Mouse (Mus musculus) E14TG2a.4 (cell line): ENCODE data around the gene Greb1.

Source experiments
- H3K27me3 ChIP-seq: 2 replicates; pipeline ENCODE4 v1.6.1; 2014; ENCODE audit warnings: low read length, control low read depth; ENCODE audit not compliant: insufficient read depth
- H3K36me3 ChIP-seq: 2 replicates; pipeline ENCODE4 v1.6.1; 2014; ENCODE audit warnings: low read length, control low read depth; ENCODE audit not compliant: insufficient read depth
- H3K4me1 ChIP-seq: replicated peaks from 2 replicates; pipeline ENCODE4 v1.6.1; 2014; ENCODE audit warnings: low read depth, low read length, control low read depth
- H3K4me3 ChIP-seq: replicated peaks from 2 replicates; pipeline ENCODE4 v1.5.1; 2014; ENCODE audit warnings: mild to moderate bottlenecking, low read length
- H3K9me3 ChIP-seq: 2 replicates; pipeline ENCODE4 v1.6.1; 2014; ENCODE audit warnings: low read length, control low read depth
- CTCF ChIP-seq: conservative IDR thresholded peaks from 2 replicates; pipeline ENCODE4 v1.5.1; 2014; ENCODE audit warnings: low read length
- NANOG ChIP-seq: IDR thresholded peaks from 2 replicates; pipeline ENCODE4 v1.6.1; 2014; ENCODE audit warnings: borderline replicate concordance, low read length, mixed read lengths
- POU5F1 ChIP-seq: IDR thresholded peaks from 2 replicates; pipeline ENCODE4 v1.6.1; 2014; ENCODE audit warnings: low read length, borderline replicate concordance

Greb1 gene

DNA sequence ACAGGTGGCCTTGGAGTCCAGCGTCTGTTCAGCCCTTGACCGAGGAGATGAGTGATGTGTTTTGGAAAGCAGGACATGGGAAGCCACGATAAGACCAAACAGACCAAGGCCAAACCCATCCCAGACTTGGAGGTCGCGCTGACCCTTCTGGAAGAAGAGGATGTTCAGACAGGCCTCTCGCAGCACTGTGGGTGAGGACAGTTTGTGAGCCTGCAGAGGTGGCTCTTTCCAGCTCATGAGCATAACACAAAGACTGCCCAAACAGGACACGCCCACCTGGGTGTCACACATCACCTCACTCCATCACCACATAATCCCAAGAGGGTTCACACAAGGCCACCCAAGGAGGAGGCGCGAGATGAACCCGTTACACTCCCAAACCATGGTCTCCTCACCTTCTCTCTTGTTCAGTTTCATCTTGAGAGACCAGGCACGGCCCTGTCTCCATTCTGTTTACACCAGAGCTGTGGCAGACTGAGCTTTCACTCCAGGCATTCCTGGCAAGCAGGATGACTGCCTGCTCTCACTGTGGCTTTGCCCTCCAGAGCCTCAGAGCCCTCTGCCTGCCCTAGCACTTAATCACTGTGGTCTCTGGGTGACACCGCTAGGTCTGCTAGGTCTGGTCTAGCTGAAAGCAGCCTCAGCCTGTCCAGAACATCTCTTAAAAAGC is 35.8 kb downstream of the Greb1 start:
- H3K27me3 ChIP-seq, result no peaks in the 10 kb centered on the region
- peaks cover 18% of the 10 kb centered on the region for H3K9me3 ChIP-seq
- no peak overlapping the region for H3K4me3 ChIP-seq
- TF ChIP-seq POU5F1, result no peak
- TF ChIP-seq CTCF, result no peak
- no peak for TF ChIP-seq NANOG
- no peaks in the 10 kb centered on the region for H3K36me3 ChIP-seq
- H3K4me1 ChIP-seq, result no peaks in the 10 kb centered on the region

DNA sequence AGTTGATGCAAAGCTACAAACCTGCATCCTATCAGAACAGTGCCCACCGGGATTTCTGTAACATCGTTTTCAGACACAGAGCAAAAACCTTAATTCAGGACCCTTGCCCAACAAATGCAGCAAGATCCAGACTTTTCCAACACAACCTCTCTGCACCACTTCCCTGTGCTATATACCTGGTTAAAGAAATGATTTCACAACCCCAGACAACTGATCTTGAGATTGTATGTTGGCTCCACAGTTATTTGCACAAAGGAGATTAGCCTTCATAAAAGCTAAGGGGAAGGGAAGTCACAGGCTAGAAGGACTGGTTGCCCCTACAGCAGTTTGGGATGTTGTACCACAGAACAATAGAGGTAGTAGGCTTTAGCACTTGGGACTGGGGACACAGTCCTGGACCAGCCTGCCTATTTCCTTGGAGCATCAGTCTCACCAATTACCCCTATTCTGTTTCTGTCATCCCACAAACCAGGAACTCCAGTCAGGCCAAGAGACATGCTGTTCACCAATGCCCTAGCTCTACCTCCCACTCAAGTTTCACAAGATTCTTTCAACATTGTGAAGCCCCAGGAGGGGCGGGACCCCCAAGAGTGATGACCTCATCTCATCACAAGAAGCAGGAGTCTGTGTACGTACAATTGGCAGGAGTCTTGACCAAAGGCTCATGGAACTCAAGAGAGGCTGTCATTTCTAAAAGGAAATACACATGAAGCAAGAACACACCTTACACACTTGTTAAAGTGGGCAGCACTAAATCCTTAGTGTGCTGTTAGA is 36.9 kb downstream of the Greb1 start:
- Histone ChIP-seq H3K36me3 (no peaks in the 10 kb centered on the region), H3K4me3 (no peak overlapping the region), H3K9me3 (peaks cover 18% of the 10 kb centered on the region), H3K4me1 (no peaks in the 10 kb centered on the region), H3K27me3 (no peaks in the 10 kb centered on the region)
- TF ChIP-seq CTCF, result no peak
- TF ChIP-seq NANOG, result no peak
- no peak for TF ChIP-seq POU5F1

DNA sequence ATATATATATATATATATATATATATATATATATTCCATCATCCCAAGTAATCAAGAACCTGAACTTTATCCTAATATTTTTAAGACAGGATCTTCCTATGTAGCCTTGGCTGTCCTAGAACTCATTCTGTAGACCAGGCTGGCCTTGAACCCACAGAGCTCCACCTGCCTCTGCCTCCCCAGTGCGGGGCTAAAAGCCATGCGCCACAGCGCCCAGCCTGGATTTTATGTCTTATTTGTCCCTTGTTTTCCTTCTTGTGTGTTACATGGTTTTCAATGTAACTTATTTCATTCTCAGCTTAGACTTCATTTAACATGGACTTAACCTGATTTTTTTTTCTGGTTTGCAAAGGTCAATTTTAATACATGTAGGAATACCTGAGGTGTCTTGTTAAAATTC is 39.2 kb downstream of the Greb1 start:
- Histone ChIP-seq H3K4me1 (no peaks in the 10 kb centered on the region), H3K9me3 (peaks cover 18% of the 10 kb centered on the region), H3K4me3 (no peak overlapping the region), H3K27me3 (no peaks in the 10 kb centered on the region), H3K36me3 (no peaks in the 10 kb centered on the region)
- TF ChIP-seq POU5F1 (no peak), NANOG (no peak), CTCF (no peak)

DNA sequence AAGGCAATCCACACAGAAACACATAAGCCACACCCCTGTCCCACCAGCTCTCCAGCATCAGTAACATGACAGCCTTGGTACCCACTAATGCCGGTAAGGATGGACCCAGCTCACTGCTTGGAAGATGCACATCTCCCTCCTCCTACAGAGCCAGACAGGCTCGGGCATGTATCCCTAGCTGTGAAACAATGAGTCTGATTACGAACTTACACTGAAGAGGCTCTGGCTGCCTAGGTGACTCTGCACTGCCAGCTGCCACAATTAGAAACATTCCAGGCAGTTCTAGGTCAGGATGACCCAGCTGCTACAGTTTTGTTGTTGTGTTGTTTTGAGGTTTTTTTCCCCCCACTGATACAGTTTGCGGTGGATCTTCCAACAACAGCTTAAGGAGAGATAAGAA is 40.4 kb downstream of the Greb1 start:
- Histone ChIP-seq H3K36me3 (no peaks in the 10 kb centered on the region), H3K9me3 (peaks cover 8% of the 10 kb centered on the region; the same call in 1 of the 2 replicates), H3K4me3 (no peak overlapping the region), H3K27me3 (no peaks in the 10 kb centered on the region), H3K4me1 (no peaks in the 10 kb centered on the region)
- TF ChIP-seq NANOG (no peak), POU5F1 (no peak), CTCF (no peak)

DNA sequence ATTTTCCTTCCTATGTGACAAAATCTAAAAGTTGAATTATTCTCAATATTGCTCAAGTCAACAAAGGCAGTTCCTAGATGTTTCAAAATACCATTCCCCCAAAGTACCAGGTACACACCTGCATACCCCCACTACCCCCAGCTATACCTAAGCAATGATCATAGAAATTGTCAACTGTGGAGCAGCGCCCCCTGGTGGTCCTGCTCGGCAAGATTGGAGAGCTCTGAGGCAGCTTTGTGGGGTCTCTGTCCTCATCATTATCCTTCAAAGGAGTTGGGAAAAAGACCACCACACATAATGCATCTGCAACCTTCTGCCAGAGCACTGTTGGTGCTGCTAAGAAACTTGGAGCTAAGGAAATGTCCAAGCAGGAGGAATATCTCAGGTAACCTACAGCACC is 46.4 kb downstream of the Greb1 start:
- TF ChIP-seq CTCF (peak; percentile 84), POU5F1 (no peak)
- Histone ChIP-seq H3K27me3 (0 out of 2 replicates have a peak, but pooled peaks cover 4% of the 10 kb centered on the region), H3K36me3 (no peaks in the 10 kb centered on the region), H3K4me1 (peaks cover 20% of the 10 kb centered on the region), H3K4me3 (no peak overlapping the region), H3K9me3 (no peaks in the 10 kb centered on the region)

GRCm38 (mm10) chr12:16753555-16753954 is 47.1 kb downstream of the Greb1 start:
- no peak overlapping the region for H3K4me3 ChIP-seq

GRCm38 (mm10) chr12:16753110-16753509 is 47.6 kb downstream of the Greb1 start:
- no peak overlapping the region for H3K4me3 ChIP-seq
- 0 out of 2 replicates have a peak, but pooled peaks cover 4% of the 10 kb centered on the region for H3K27me3 ChIP-seq
- peaks cover 20% of the 10 kb centered on the region for H3K4me1 ChIP-seq
- TF ChIP-seq CTCF (no peak), POU5F1 (no peak), NANOG (no peak)
- H3K9me3 ChIP-seq, result no peaks in the 10 kb centered on the region
- H3K36me3 ChIP-seq, result no peaks in the 10 kb centered on the region

More at GRCm38 (mm10) chr12:16753555-16753954, 47.1 kb downstream of the Greb1 start:
- peaks cover 20% of the 10 kb centered on the region for H3K4me1 ChIP-seq
- H3K36me3 ChIP-seq, result no peaks in the 10 kb centered on the region
- H3K9me3 ChIP-seq, result no peaks in the 10 kb centered on the region
- 0 out of 2 replicates have a peak, but pooled peaks cover 4% of the 10 kb centered on the region for H3K27me3 ChIP-seq
- TF ChIP-seq CTCF (no peak), POU5F1 (no peak), NANOG (no peak)

GRCm38 (mm10) chr12:16752236-16752840 is 48.3 kb downstream of the Greb1 start:
- 0 out of 2 replicates have a peak, but pooled peaks cover 4% of the 10 kb centered on the region for H3K27me3 ChIP-seq
- TF ChIP-seq POU5F1, result no peak
- TF ChIP-seq CTCF, result no peak
- no peak for TF ChIP-seq NANOG
- no peak overlapping the region for H3K4me3 ChIP-seq
- H3K9me3 ChIP-seq, result no peaks in the 10 kb centered on the region
- peaks cover 20% of the 10 kb centered on the region for H3K4me1 ChIP-seq
- no peaks in the 10 kb centered on the region for H3K36me3 ChIP-seq

- H3K4me1 ChIP-seq, result peaks cover 20% of the 10 kb centered on the region
- no peak overlapping the region for H3K4me3 ChIP-seq
- H3K27me3 ChIP-seq, result 0 out of 2 replicates have a peak, but pooled peaks cover 4% of the 10 kb centered on the region
- TF ChIP-seq NANOG (no peak), CTCF (no peak), POU5F1 (no peak)
- no peaks in the 10 kb centered on the region for H3K9me3 ChIP-seq
- no peaks in the 10 kb centered on the region for H3K36me3 ChIP-seq
These were observed 49.1 kb downstream of the Greb1 start for GRCm38 (mm10) chr12:16751609-16752008.
